25 mouse cellular contexts compared by ENCODE assay signal in genomic region chr15:86035913-86036312, GRCm38 (mm10). TPM values are rescaled to one million over a fixed set of nuclear protein-coding genes. Genes with fewer than 3 reads are reported as not detected.
DNase-seq lines count a peak whose midpoint lies in the region; ATAC-seq and TF ChIP-seq lines count a peak whose summit lies in the region.
"Had no signal": no experiment of that assay in that cellular context is flagged by ENCODE, and none has a peak within 500 bp of the region (broad histone marks: within the 10 kb centered on the region; RNA-seq: fewer than 3 reads in every experiment).

No protein-coding gene starts in this region.

- DNase-seq in lung, adult 18-20 months, result peak; percentile 59 to 76
- DNase-seq in lung, adult 2 months, result no peak
- peak; percentile 61 for DNase-seq in lung, postnatal 36 days
- peak; percentile 82 for DNase-seq in stomach, postnatal 0 days (ENCODE audit: low spot score)
- DNase-seq in testis, postnatal 10 days (ENCODE audit: low spot score), result no peak
- no peak for DNase-seq in retina, postnatal 1 day
- DNase-seq: adrenal gland, adult 2 months; cerebellum, adult 11-12 months; cerebellum, postnatal 10 days; gastrocnemius, adult 2 months; heart, postnatal 4 days; layer of hippocampus, adult 9-11 months; liver; thymus, postnatal 14 days had no signal

- no peak for TF ChIP-seq EP300 in stomach, postnatal 0 days (optimal IDR thresholded peaks at IDR 0.05)

- no peaks in the 10 kb centered on the region for H3K36me3 ChIP-seq in intestine, embryonic 16.5 days (ENCODE audit: control insufficient read depth, insufficient read depth, low read length)
- H3K36me3 ChIP-seq in stomach, postnatal 0 days (ENCODE audit: control insufficient read depth, insufficient read depth, low read length), result no peaks in the 10 kb centered on the region
- H3K36me3 ChIP-seq: liver, embryonic 15.5 days had no signal

- no peak overlapping the region for H3K4me2 ChIP-seq in intestine, embryonic 16.5 days (ENCODE audit: low read depth, low read length)
- no peak overlapping the region for H3K4me2 ChIP-seq in stomach, postnatal 0 days (replicated peaks; ENCODE audit: low read depth)
- H3K4me2 ChIP-seq: embryonic facial prominence, embryonic 12.5 days; heart, embryonic 15.5 days; hindbrain, embryonic 14.5 days; liver, embryonic 15.5 days; neural tube, embryonic 12.5 days had no signal

- ATAC-seq in intestine, embryonic 16.5 days, result peak; percentile 47
- ATAC-seq in stomach, postnatal 0 days (ENCODE audit: low FRiP score, low TSS enrichment), result peak; percentile 78
- ATAC-seq: inflammation-experienced regulatory T-cells, adult 6 months; midbrain, embryonic 13.5 days; Patski had no signal

- H3K4me3 ChIP-seq in lung, adult 2 months (replicated peaks; ENCODE audit: extremely low read depth, low read depth, low read length), result no peak overlapping the region
- H3K4me3 ChIP-seq in intestine, embryonic 16.5 days (ENCODE audit: low read length), result no peak overlapping the region
- no peak overlapping the region for H3K4me3 ChIP-seq in stomach, postnatal 0 days (ENCODE audit: low read depth, low read length)
- H3K4me3 ChIP-seq: embryonic facial prominence, embryonic 12.5 days; erythroblast, embryonic 14.5 days; forebrain, embryonic 12.5 days; gastrocnemius, adult 2 months; heart, embryonic 15.5 days; liver, embryonic 15.5 days; midbrain, embryonic 13.5 days; neural tube, embryonic 12.5 days had no signal

- TF ChIP-seq POLR2A in lung, adult 2 months (IDR thresholded peaks at IDR 0.05; ENCODE audit: borderline replicate concordance, extremely low read depth, low read depth, low read length), result no peak

- no peak overlapping the region for H3K27ac ChIP-seq in intestine, embryonic 16.5 days (ENCODE audit: low read length)
- peak overlapping the region; percentile 61; the same call in 1 of the 2 replicates for H3K27ac ChIP-seq in stomach, postnatal 0 days (replicated peaks)
- H3K27ac ChIP-seq: embryonic facial prominence, embryonic 12.5 days; forebrain, embryonic 12.5 days; gastrocnemius, adult 2 months; heart, embryonic 15.5 days; hindbrain, embryonic 14.5 days; liver, embryonic 15.5 days; midbrain, embryonic 13.5 days; neural tube, embryonic 12.5 days had no signal

- peaks cover 46% of the 10 kb centered on the region for H3K27me3 ChIP-seq in intestine, embryonic 16.5 days (replicated peaks; ENCODE audit: control insufficient read depth, insufficient read depth, low read length)
- H3K27me3 ChIP-seq in stomach, postnatal 0 days (ENCODE audit: control insufficient read depth, insufficient read depth, low read length), result no peaks in the 10 kb centered on the region
- H3K27me3 ChIP-seq: Patski had no signal

- no peak for TF ChIP-seq CTCF in lung, adult 2 months (IDR thresholded peaks at IDR 0.05; ENCODE audit: insufficient read depth, low read length)
- TF ChIP-seq CTCF in stomach, postnatal 0 days (IDR thresholded peaks at IDR 0.05; ENCODE audit: low read depth), result no peak

- peaks cover 7% of the 10 kb centered on the region; the same call in 1 of the 2 replicates for H3K9me3 ChIP-seq in intestine, embryonic 16.5 days (ENCODE audit: control insufficient read depth, low read length)
- H3K9me3 ChIP-seq in stomach, postnatal 0 days (ENCODE audit: control insufficient read depth, low read length), result no peaks in the 10 kb centered on the region
- H3K9me3 ChIP-seq: heart, embryonic 15.5 days; liver, embryonic 15.5 days; midbrain, embryonic 13.5 days had no signal

- 62% methylated on average over 3 of the region's 3 CpGs for WGBS in lung, adult 2 months
- WGBS in intestine, embryonic 16.5 days, result 56% methylated on average over 3 of the region's 3 CpGs
- 49% methylated on average over 3 of the region's 3 CpGs for WGBS in stomach, postnatal 0 days

- no peak overlapping the region for H3K9ac ChIP-seq in intestine, embryonic 16.5 days (ENCODE audit: low read depth, low read length)
- H3K9ac ChIP-seq in stomach, postnatal 0 days (ENCODE audit: low read length), result no peak overlapping the region
- H3K9ac ChIP-seq: embryonic facial prominence, embryonic 12.5 days; forebrain, embryonic 12.5 days; heart, embryonic 15.5 days; hindbrain, embryonic 14.5 days; liver, embryonic 15.5 days; midbrain, embryonic 13.5 days; neural tube, embryonic 12.5 days had no signal

- H3K4me1 ChIP-seq in lung, adult 2 months (ENCODE audit: control insufficient read depth, insufficient read depth, low read length), result peaks cover 2% of the 10 kb centered on the region; the same call in 1 of the 2 replicates
- H3K4me1 ChIP-seq in intestine, embryonic 16.5 days (ENCODE audit: control insufficient read depth, insufficient read depth, low read length), result peaks cover 22% of the 10 kb centered on the region
- H3K4me1 ChIP-seq in stomach, postnatal 0 days (replicated peaks; ENCODE audit: control insufficient read depth, insufficient read depth), result no peaks in the 10 kb centered on the region

RNA-seq across cellular contexts. Expression of gene Celsr1, which starts 2.3 kb away (rescaled TPM):
- 16.0 and 16.2 TPM in 2 replicates for polyA plus RNA-seq in lung, adult 2 months (2012; rRNA removed)
- 0.51 and 0.70 TPM in 2 replicates for polyA plus RNA-seq in intestine, embryonic 16.5 days (2015; fragmentation: Nextera tagmentation; extraction: Ambion mirVana)
- 2.0 and 2.2 TPM in 2 replicates for polyA plus RNA-seq in stomach, postnatal 0 days (2015; fragmentation: Nextera tagmentation; extraction: Ambion mirVana)

RNA-seq across cellular contexts. Expression of gene Gramd4, which starts 21.6 kb away (rescaled TPM):
- polyA plus RNA-seq in lung, adult 2 months (2012; rRNA removed), result 21.5 and 24.4 TPM in 2 replicates
- 9.1 and 9.5 TPM in 2 replicates for polyA plus RNA-seq in intestine, embryonic 16.5 days (2015; fragmentation: Nextera tagmentation; extraction: Ambion mirVana)
- polyA plus RNA-seq in stomach, postnatal 0 days (2015; fragmentation: Nextera tagmentation; extraction: Ambion mirVana), result 11.1 and 11.4 TPM in 2 replicates

Comparison
In these comparisons a context has a peak if more than half of its experiments do, and no peak if none do; other contexts are left out.
1. DNase-seq: peak in lung, adult 18-20 months (2 of 2), lung, postnatal 36 days (single experiment) and stomach, postnatal 0 days (single experiment); none in lung, adult 2 months (single experiment), testis, postnatal 10 days (single experiment) and retina, postnatal 1 day (single experiment).